Mouse (Mus musculus): ENCODE measurements around the gene Ltbp4.

- TF ChIP-seq CTCF (IDR thresholded peaks at IDR 0.05; ENCODE audit: low read depth), result peak; percentile 99
- TF ChIP-seq EP300 (optimal IDR thresholded peaks at IDR 0.05), result no peak
These were observed 1.3 kb downstream of the Ltbp4 start for GRCm38 (mm10) chr7:27335928-27336823.
